Mouse (Mus musculus) olfactory bulb, adult 2 months (tissue): ENCODE data around the gene Olfr718-ps1. TPM values are rescaled to one million over a fixed set of nuclear protein-coding genes. Genes with fewer than 3 reads are reported as not detected.
"Not testable (repeated sequence)": the region's sequence is repeated elsewhere in the genome, so short reads cannot be mapped to it uniquely, and the experiment has no call there.

Experiments used
- H3K27ac ChIP-seq: fragments of 200-500 bp; 2 replicates; pipeline ENCODE4 v1.5.1; 2012; ENCODE audit warnings: low read depth, low read length; ENCODE audit not compliant: insufficient read depth
- H3K4me1 ChIP-seq: fragments of 200-500 bp; 2 replicates; pipeline ENCODE4 v1.6.1; 2012; ENCODE audit warnings: low read length; ENCODE audit not compliant: control insufficient read depth, insufficient read depth
- H3K4me3 ChIP-seq: fragments of 200-500 bp; 2 replicates; pipeline ENCODE4 v1.5.1; 2012; ENCODE audit warnings: mild to moderate bottlenecking, low read depth, low read length, moderate library complexity; ENCODE audit not compliant: insufficient read depth
- CTCF ChIP-seq: fragments of 200-500 bp; IDR thresholded peaks from 2 replicates; pipeline ENCODE4 v1.5.1; 2012; ENCODE audit warnings: low read depth, mild to moderate bottlenecking, low read length, moderate library complexity; ENCODE audit not compliant: insufficient read depth
- POLR2A ChIP-seq: fragments of 200-500 bp; IDR thresholded peaks from 2 replicates; pipeline ENCODE4 v1.6.1; 2012; ENCODE audit warnings: mild to moderate bottlenecking, low read depth, low read length, moderate library complexity; ENCODE audit not compliant: insufficient read depth
- WGBS: fragments of 180-500 bp; shearing (Covaris S2); methylation state at CpG from one replicate; pipeline ENCODE4 v1.1.7; 2018; 5-methylcytosine and 5-hydroxymethylcytosine counted together
- polyA plus RNA-seq: library from polyadenylated mRNA; stranded (reverse); fragments of >200 nt; gene quantifications from 2 replicates; pipeline ENCODE4 v1.2.4, GENCODE M21; 2012; ENCODE audit warnings: low replicate concordance; ENCODE audit not compliant: missing spikeins, insufficient read depth, insufficient read length

Gene Olfr718-ps1
- polyA plus RNA-seq, 1 experiment = not detected

- 94% methylated on average over 4 of the region's 4 CpGs for WGBS
- TF ChIP-seq POLR2A = no peak
- no peak for TF ChIP-seq CTCF
- Histone ChIP-seq H3K4me1 (peaks cover 5% of the 10 kb centered on the region), H3K4me3 (no peak overlapping the region), H3K27ac (no peak overlapping the region)
Observed at GRCm38 (mm10) chr5:143175970-143176369, 28.6 kb upstream of the Olfr718-ps1 start.

GRCm38 (mm10) chr5:143165508-143166070 is 18.2 kb upstream of the Olfr718-ps1 start:
- TF ChIP-seq POLR2A (no peak), CTCF (0 out of 2 replicates have a peak, but pooled peaks have one; percentile 3)
- H3K27ac ChIP-seq = no peak overlapping the region
- 18% methylated on average over 18 of the region's 18 CpGs for WGBS
- H3K4me1 ChIP-seq = no peaks in the 10 kb centered on the region
- H3K4me3 ChIP-seq = no peak overlapping the region

- no peak for TF ChIP-seq CTCF
- no peak for TF ChIP-seq POLR2A
- H3K4me3 ChIP-seq = no peak overlapping the region
- WGBS = 91% methylated on average over 3 of the region's 3 CpGs
- H3K27ac ChIP-seq = no peak overlapping the region
- peaks cover 7% of the 10 kb centered on the region for H3K4me1 ChIP-seq
Observed at GRCm38 (mm10) chr5:143155534-143155933, 8.2 kb upstream of the Olfr718-ps1 start.

- no peak overlapping the region for H3K27ac ChIP-seq
- 90% methylated on average over 10 of the region's 10 CpGs for WGBS
- TF ChIP-seq CTCF = no peak
- TF ChIP-seq POLR2A = no peak
Observed at GRCm38 (mm10) chr5:143153756-143154155, 6.4 kb upstream of the Olfr718-ps1 start.

GRCm38 (mm10) chr5:143150044-143150443 is 2.7 kb upstream of the Olfr718-ps1 start:
- WGBS = 95% methylated on average over 2 of the region's 2 CpGs
- TF ChIP-seq CTCF = no peak
- no peak for TF ChIP-seq POLR2A

More at GRCm38 (mm10) chr5:143153756-143154155, 6.4 kb upstream of the Olfr718-ps1 start:
- Histone ChIP-seq H3K4me1 (peaks cover 7% of the 10 kb centered on the region), H3K4me3 (no peak overlapping the region)

GRCm38 (mm10) chr5:143149536-143149935 is 2.2 kb upstream of the Olfr718-ps1 start:
- H3K27ac ChIP-seq = no peak overlapping the region
- no peak for TF ChIP-seq POLR2A
- no peak overlapping the region for H3K4me3 ChIP-seq
- WGBS = 98% methylated on average over 2 of the region's 2 CpGs
- 0 out of 2 replicates have a peak, but pooled peaks cover 2% of the 10 kb centered on the region for H3K4me1 ChIP-seq

More at GRCm38 (mm10) chr5:143150044-143150443, 2.7 kb upstream of the Olfr718-ps1 start:
- Histone ChIP-seq H3K4me3 (no peak overlapping the region), H3K4me1 (0 out of 2 replicates have a peak, but pooled peaks cover 2% of the 10 kb centered on the region), H3K27ac (no peak overlapping the region)

GRCm38 (mm10) chr5:143148661-143149060 is 1.3 kb upstream of the Olfr718-ps1 start:
- H3K27ac ChIP-seq = no peak overlapping the region
- no peak for TF ChIP-seq CTCF
- TF ChIP-seq POLR2A = no peak
- 89% methylated on average over 5 of the region's 5 CpGs for WGBS
- H3K4me3 ChIP-seq = no peak overlapping the region
- 0 out of 2 replicates have a peak, but pooled peaks cover 1% of the 10 kb centered on the region for H3K4me1 ChIP-seq

GRCm38 (mm10) chr5:143137580-143137979 is 9.8 kb downstream of the Olfr718-ps1 start:
- WGBS = 85% methylated on average over 13 of the region's 13 CpGs
- TF ChIP-seq CTCF (no peak), POLR2A (no peak)

GRCm38 (mm10) chr5:143135042-143135441 is 12.3 kb downstream of the Olfr718-ps1 start:
- H3K4me3 ChIP-seq = no peak overlapping the region
- TF ChIP-seq CTCF = no peak
- TF ChIP-seq POLR2A = no peak
- H3K4me1 ChIP-seq = no peaks in the 10 kb centered on the region
- H3K27ac ChIP-seq = no peak overlapping the region
- 89% methylated on average over 7 of the region's 7 CpGs for WGBS

More at GRCm38 (mm10) chr5:143137580-143137979, 9.8 kb downstream of the Olfr718-ps1 start:
- no peak overlapping the region for H3K4me3 ChIP-seq
- H3K27ac ChIP-seq = no peak overlapping the region
- no peaks in the 10 kb centered on the region for H3K4me1 ChIP-seq

- not testable (repeated sequence) for H3K27ac ChIP-seq, H3K4me3 ChIP-seq, H3K4me1 ChIP-seq
- WGBS = 78% methylated on average over 4 of the region's 6 CpGs
Observed at GRCm38 (mm10) chr5:143134216-143135010, 13.0 kb downstream of the Olfr718-ps1 start.
